Mouse (Mus musculus): ENCODE measurements around the gene Foxe1. TPM values are rescaled to one million over a fixed set of nuclear protein-coding genes. Genes with fewer than 3 reads are reported as not detected.

The Foxe1 gene
- polyA plus RNA-seq (2014; fragmentation: Illumina TruSeq; extraction: RNeasy Lipid Tissue Mini Kit (QIAGEN cat#74804)): not detected

DNA sequence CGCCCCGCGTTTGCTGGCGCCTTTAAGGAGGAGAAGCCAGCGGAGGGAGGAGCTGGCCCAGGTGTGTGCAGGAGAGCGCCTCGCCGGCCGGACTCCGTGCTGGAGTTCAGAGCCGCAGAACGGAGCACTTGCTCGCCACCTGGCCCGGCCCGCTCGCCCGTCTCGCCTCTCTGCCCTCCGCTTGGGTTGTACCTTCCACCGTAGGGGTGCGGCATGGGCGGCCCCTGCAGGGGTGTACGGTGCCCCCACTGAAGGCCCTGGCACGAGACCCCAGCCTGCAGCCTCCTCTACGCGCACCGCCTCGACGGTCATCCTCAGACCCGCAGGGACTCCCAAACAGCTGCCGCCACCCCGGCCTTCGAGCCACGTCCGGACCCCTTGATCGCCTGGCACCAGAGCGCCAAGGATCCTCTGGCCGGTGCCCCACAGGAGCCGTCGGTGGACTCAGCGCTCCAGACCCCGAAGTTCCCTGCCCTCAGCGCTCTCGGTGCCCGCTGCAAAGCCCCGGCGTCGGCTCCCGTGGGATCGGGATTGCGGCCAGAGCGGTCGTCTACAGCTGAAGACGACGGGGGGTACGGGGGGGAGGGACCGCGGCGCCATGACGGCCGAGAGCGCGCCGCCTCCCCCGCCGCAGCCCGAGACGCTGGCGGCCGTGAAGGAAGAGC, at the start of gene Foxe1:
Gene Foxe1 (plus strand): TSS at position 14 of the 665 bp plus-strand sequence.

GRCm38 (mm10) chr4:46389013-46389611, 45.7 kb downstream of the Foxe1 start, which contains the start of gene Trmo:
Gene Trmo (minus strand): TSS chr4:46389437.

Other genes starting within 250 kb of the Foxe1 start
- 66.0 TPM for gene Ncbp1, start 205.0 kb upstream of the Foxe1 start, polyA plus RNA-seq (2014; fragmentation: Illumina TruSeq; extraction: RNeasy Lipid Tissue Mini Kit (QIAGEN cat#74804))
- 37.7 TPM for gene Tstd2, start 204.9 kb upstream of the Foxe1 start, polyA plus RNA-seq (2014; fragmentation: Illumina TruSeq; extraction: RNeasy Lipid Tissue Mini Kit (QIAGEN cat#74804))
- 45.3 TPM for gene Xpa, start 147.3 kb upstream of the Foxe1 start, polyA plus RNA-seq (2014; fragmentation: Illumina TruSeq; extraction: RNeasy Lipid Tissue Mini Kit (QIAGEN cat#74804))
- gene Trmo, start 45.8 kb downstream of the Foxe1 start, polyA plus RNA-seq (2014; fragmentation: Illumina TruSeq; extraction: RNeasy Lipid Tissue Mini Kit (QIAGEN cat#74804)): 1.9 TPM
- not detected for gene Hemgn, start 69.9 kb downstream of the Foxe1 start, polyA plus RNA-seq (2014; fragmentation: Illumina TruSeq; extraction: RNeasy Lipid Tissue Mini Kit (QIAGEN cat#74804))
- 633 TPM for gene Anp32b, start 107.3 kb downstream of the Foxe1 start, polyA plus RNA-seq (2014; fragmentation: Illumina TruSeq; extraction: RNeasy Lipid Tissue Mini Kit (QIAGEN cat#74804))
- gene Nans, start 145.6 kb downstream of the Foxe1 start, polyA plus RNA-seq (2014; fragmentation: Illumina TruSeq; extraction: RNeasy Lipid Tissue Mini Kit (QIAGEN cat#74804)): 9.6 TPM
- gene Trim14, start 192.5 kb downstream of the Foxe1 start, polyA plus RNA-seq (2014; fragmentation: Illumina TruSeq; extraction: RNeasy Lipid Tissue Mini Kit (QIAGEN cat#74804)): 22.3 TPM

All from ovary, adult 10 weeks (tissue).